Mouse (Mus musculus): ENCODE measurements around the gene Cnksr3. TPM values are rescaled to one million over a fixed set of nuclear protein-coding genes. Genes with fewer than 3 reads are reported as not detected.

The Cnksr3 gene
- polyA plus RNA-seq, 1 experiment: 8.9 TPM

DNA sequence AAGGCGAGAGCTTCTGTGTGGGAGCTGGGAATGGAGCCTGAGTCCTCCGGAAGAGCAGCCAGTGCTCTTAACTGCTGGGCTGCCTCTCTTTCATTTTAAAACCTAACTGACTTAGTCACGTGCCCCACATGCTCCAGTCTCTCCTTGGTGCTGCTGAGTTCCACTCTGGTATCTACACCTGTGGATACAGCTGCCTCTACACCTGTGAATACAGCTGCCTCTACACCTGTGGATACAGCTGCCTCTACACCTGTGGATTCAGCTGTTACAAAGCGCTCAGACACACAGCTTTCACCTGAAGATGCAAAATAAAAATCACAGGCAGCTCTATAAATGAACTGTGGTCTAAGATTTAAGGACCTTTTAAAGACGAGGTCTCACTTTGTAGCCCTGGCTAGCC lies 79.0 kb downstream of the Cnksr3 start:
- H3K27me3 ChIP-seq (ENCODE audit: control insufficient read depth, insufficient read depth, low read length): no peaks in the 10 kb centered on the region
- 59% methylated on average over 5 of the region's 5 CpGs for WGBS
- no peak overlapping the region for H3K4me3 ChIP-seq (ENCODE audit: low read depth, low read length)
- peaks cover 15% of the 10 kb centered on the region for H3K36me3 ChIP-seq (ENCODE audit: control insufficient read depth, insufficient read depth, low read length)
- H3K4me1 ChIP-seq (ENCODE audit: control insufficient read depth, insufficient read depth, insufficient read length, low read length): peaks cover 12% of the 10 kb centered on the region; the same call in 1 of the 2 replicates
- H3K27ac ChIP-seq (ENCODE audit: insufficient read depth, low read depth, low read length): no peak overlapping the region
- TF ChIP-seq POLR2A (IDR thresholded peaks at IDR 0.05; ENCODE audit: low read depth, low read length) (no peak), CTCF (IDR thresholded peaks at IDR 0.05; ENCODE audit: extremely low read depth, insufficient read length, insufficient replicate concordance, low read depth, low read length) (no peak)

GRCm38 (mm10) chr10:7131441-7131840 lies 80.6 kb downstream of the Cnksr3 start:
- Histone ChIP-seq H3K36me3 (ENCODE audit: control insufficient read depth, insufficient read depth, low read length) (peaks cover 17% of the 10 kb centered on the region), H3K4me3 (ENCODE audit: low read depth, low read length) (no peak overlapping the region), H3K4me1 (ENCODE audit: control insufficient read depth, insufficient read depth, insufficient read length, low read length) (peaks cover 11% of the 10 kb centered on the region; the same call in 1 of the 2 replicates), H3K27me3 (ENCODE audit: control insufficient read depth, insufficient read depth, low read length) (no peaks in the 10 kb centered on the region), H3K27ac (ENCODE audit: insufficient read depth, low read depth, low read length) (peak overlapping the region; percentile 14; the same call in 1 of the 2 replicates)
- no peak for TF ChIP-seq CTCF (IDR thresholded peaks at IDR 0.05; ENCODE audit: extremely low read depth, insufficient read length, insufficient replicate concordance, low read depth, low read length)
- no peak for TF ChIP-seq POLR2A (IDR thresholded peaks at IDR 0.05; ENCODE audit: low read depth, low read length)
- 73% methylated on average over 3 of the region's 3 CpGs for WGBS

DNA sequence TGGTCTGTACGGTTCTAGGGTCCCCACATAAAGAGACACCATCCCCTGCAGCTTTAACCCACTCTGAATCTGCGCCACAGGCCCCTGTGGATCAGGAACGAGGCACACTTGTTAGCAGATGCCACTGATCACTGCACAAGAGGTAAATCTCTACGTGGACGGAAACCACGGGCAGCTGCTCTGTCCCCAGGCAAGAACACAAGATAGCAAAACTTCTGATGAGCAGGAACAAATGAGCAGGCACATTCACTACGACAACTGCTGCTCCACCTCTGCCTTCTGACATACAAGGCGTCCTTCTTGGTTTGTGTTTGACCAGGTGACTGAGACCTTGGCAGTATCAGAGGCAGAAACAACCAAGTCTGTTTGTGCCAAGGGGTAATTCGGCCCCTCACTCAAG lies 84.2 kb downstream of the Cnksr3 start:
- Histone ChIP-seq H3K27ac (ENCODE audit: insufficient read depth, low read depth, low read length) (no peak overlapping the region), H3K4me1 (ENCODE audit: control insufficient read depth, insufficient read depth, insufficient read length, low read length) (peaks cover 11% of the 10 kb centered on the region; the same call in 1 of the 2 replicates), H3K36me3 (ENCODE audit: control insufficient read depth, insufficient read depth, low read length) (peaks cover 24% of the 10 kb centered on the region), H3K27me3 (ENCODE audit: control insufficient read depth, insufficient read depth, low read length) (no peaks in the 10 kb centered on the region), H3K4me3 (ENCODE audit: low read depth, low read length) (no peak overlapping the region)
- 91% methylated on average over 9 of the region's 9 CpGs for WGBS
- TF ChIP-seq POLR2A (IDR thresholded peaks at IDR 0.05; ENCODE audit: low read depth, low read length) (no peak), CTCF (IDR thresholded peaks at IDR 0.05; ENCODE audit: extremely low read depth, insufficient read length, insufficient replicate concordance, low read depth, low read length) (no peak)

DNA sequence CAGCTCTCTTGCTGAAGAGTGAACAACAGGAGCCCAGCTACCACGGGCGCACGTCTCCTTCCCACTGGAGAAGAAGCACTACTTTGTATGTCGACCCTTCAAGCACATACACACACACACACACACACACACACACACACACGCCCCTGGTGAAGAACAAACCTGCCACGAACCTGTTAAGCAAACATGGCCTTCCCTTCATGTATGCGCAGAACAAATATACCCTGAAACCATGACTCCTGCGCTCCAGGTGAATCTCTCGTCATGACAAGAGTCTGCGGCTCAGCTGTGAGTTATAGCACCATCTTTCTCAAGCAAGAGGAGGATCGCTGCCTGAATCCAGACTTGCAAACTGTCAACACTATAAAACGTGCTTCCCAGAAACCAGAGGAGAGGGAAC lies 85.2 kb downstream of the Cnksr3 start:
- Histone ChIP-seq H3K36me3 (ENCODE audit: control insufficient read depth, insufficient read depth, low read length) (peaks cover 23% of the 10 kb centered on the region), H3K4me3 (ENCODE audit: low read depth, low read length) (no peak overlapping the region), H3K4me1 (ENCODE audit: control insufficient read depth, insufficient read depth, insufficient read length, low read length) (peaks cover 9% of the 10 kb centered on the region; the same call in 1 of the 2 replicates), H3K27ac (ENCODE audit: insufficient read depth, low read depth, low read length) (no peak overlapping the region), H3K27me3 (ENCODE audit: control insufficient read depth, insufficient read depth, low read length) (no peaks in the 10 kb centered on the region)
- no peak for TF ChIP-seq POLR2A (IDR thresholded peaks at IDR 0.05; ENCODE audit: low read depth, low read length)
- no peak for TF ChIP-seq CTCF (IDR thresholded peaks at IDR 0.05; ENCODE audit: extremely low read depth, insufficient read length, insufficient replicate concordance, low read depth, low read length)
- WGBS: 79% methylated on average over 12 of the region's 12 CpGs

DNA sequence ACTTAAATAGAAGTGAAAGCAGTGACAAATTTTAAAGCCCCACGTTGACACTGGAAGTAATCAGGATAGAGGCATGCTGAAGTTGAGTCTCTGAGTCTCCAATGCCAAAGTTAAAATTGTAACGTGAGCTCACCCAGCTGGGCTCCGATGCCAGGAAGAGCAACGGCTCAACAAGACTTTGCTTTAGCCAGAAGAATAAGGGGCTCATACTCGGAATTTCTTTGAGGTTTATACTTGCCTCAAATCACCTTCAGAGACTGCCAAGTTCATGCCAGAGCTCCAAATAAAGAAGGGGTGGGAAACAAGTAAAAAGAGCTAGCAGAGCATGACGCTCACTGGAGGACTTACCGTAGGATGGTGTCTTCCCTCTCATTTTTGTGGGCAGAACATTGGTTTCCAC lies 85.8 kb downstream of the Cnksr3 start:
- Histone ChIP-seq H3K36me3 (ENCODE audit: control insufficient read depth, insufficient read depth, low read length) (peaks cover 23% of the 10 kb centered on the region), H3K4me1 (ENCODE audit: control insufficient read depth, insufficient read depth, insufficient read length, low read length) (peaks cover 5% of the 10 kb centered on the region; the same call in 1 of the 2 replicates), H3K4me3 (ENCODE audit: low read depth, low read length) (no peak overlapping the region), H3K27me3 (ENCODE audit: control insufficient read depth, insufficient read depth, low read length) (no peaks in the 10 kb centered on the region), H3K27ac (ENCODE audit: insufficient read depth, low read depth, low read length) (no peak overlapping the region)
- no peak for TF ChIP-seq POLR2A (IDR thresholded peaks at IDR 0.05; ENCODE audit: low read depth, low read length)
- no peak for TF ChIP-seq CTCF (IDR thresholded peaks at IDR 0.05; ENCODE audit: extremely low read depth, insufficient read length, insufficient replicate concordance, low read depth, low read length)
- 78% methylated on average over 7 of the region's 7 CpGs for WGBS

- 76% methylated on average over 7 of the region's 7 CpGs for WGBS
- Histone ChIP-seq H3K4me3 (ENCODE audit: low read depth, low read length) (no peak overlapping the region), H3K4me1 (ENCODE audit: control insufficient read depth, insufficient read depth, insufficient read length, low read length) (no peaks in the 10 kb centered on the region), H3K27me3 (ENCODE audit: control insufficient read depth, insufficient read depth, low read length) (no peaks in the 10 kb centered on the region), H3K36me3 (ENCODE audit: control insufficient read depth, insufficient read depth, low read length) (peaks cover 25% of the 10 kb centered on the region), H3K27ac (ENCODE audit: insufficient read depth, low read depth, low read length) (no peak overlapping the region)
- TF ChIP-seq CTCF (IDR thresholded peaks at IDR 0.05; ENCODE audit: extremely low read depth, insufficient read length, insufficient replicate concordance, low read depth, low read length) (no peak), POLR2A (IDR thresholded peaks at IDR 0.05; ENCODE audit: low read depth, low read length) (no peak)
Measured at GRCm38 (mm10) chr10:7124993-7125392, 87.0 kb downstream of the Cnksr3 start.

GRCm38 (mm10) chr10:7122294-7122693 lies 89.7 kb downstream of the Cnksr3 start:
- TF ChIP-seq POLR2A (IDR thresholded peaks at IDR 0.05; ENCODE audit: low read depth, low read length) (no peak), CTCF (IDR thresholded peaks at IDR 0.05; ENCODE audit: extremely low read depth, insufficient read length, insufficient replicate concordance, low read depth, low read length) (no peak)
- Histone ChIP-seq H3K4me1 (ENCODE audit: control insufficient read depth, insufficient read depth, insufficient read length, low read length) (no peaks in the 10 kb centered on the region), H3K36me3 (ENCODE audit: control insufficient read depth, insufficient read depth, low read length) (peaks cover 21% of the 10 kb centered on the region), H3K4me3 (ENCODE audit: low read depth, low read length) (no peak overlapping the region), H3K27ac (ENCODE audit: insufficient read depth, low read depth, low read length) (no peak overlapping the region), H3K27me3 (ENCODE audit: control insufficient read depth, insufficient read depth, low read length) (no peaks in the 10 kb centered on the region)
- WGBS: 86% methylated on average over 4 of the region's 4 CpGs

All from small intestine, adult 2 months (tissue).